Mouse (Mus musculus): ENCODE measurements around the gene Prg2. TPM values are rescaled to one million over a fixed set of nuclear protein-coding genes. Genes with fewer than 3 reads are reported as not detected.

Prg2 gene
- polyA plus RNA-seq, 1 experiment: not detected

DNA sequence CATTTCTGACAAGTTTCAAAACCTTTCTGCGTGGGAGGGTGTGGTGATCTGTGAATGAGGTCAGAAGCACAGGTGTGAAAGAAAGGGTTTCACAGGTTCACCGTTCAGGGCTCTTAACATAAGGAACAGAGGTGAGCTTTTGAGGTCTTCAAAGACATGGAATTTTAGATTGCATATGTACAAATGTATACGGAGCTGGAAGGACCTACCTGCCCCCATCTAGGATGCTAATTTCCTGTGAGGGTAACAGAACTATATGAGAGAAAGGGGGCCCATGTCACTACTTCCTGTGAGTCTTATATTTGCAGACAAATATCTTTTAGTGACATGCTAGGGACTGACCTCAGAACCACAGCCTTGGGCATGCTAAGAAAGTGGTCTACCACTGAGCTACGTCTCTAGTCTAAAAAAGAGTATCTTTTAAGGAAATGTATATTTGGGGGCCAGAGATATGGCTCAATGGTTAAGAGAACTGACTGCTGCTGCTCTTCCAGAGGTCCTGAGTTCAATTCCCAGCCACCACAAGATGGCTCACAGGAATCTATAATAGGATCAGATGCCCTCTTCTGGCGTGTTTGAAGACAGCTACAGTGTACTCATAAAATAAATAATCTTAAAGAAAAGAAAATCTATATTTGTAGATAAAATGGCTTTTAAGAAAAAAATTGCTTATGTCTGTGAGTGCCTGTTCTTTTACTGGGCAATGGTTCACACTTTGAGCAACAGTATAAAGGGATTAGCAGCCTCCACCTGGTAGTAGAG is 33.7 kb downstream of the Prg2 start:
- H3K4me1 ChIP-seq (ENCODE audit: control insufficient read depth, insufficient read depth, low read length): no peaks in the 10 kb centered on the region
- TF ChIP-seq POLR2A (IDR thresholded peaks at IDR 0.05; ENCODE audit: borderline replicate concordance, low read depth, low read length): no peak
- no peak for TF ChIP-seq CTCF (IDR thresholded peaks at IDR 0.05; ENCODE audit: low read depth, low read length)
- H3K4me3 ChIP-seq (ENCODE audit: insufficient read depth, low read length): no peak overlapping the region
- no peak overlapping the region for H3K27ac ChIP-seq (ENCODE audit: insufficient read depth, low read depth, low read length)

DNA sequence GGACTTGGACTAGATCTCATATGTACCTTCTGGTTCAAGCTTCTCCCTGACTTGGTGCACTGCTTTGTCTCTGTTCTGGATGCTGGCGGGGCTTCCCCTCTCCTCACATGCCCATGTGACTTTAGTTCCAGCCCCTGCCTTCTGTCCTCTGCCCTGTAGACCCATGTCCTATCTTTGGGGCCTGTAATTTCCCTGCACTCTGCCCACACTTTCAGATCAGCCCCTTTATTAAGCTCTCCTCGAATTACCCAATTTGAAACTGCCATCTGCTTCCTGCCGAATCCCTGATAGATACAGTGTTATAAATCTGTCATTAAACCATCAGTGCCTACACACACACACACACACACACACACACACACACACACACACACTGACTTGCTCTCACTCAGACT is 34.3 kb downstream of the Prg2 start:
- no peak overlapping the region for H3K4me3 ChIP-seq (ENCODE audit: insufficient read depth, low read length)
- H3K27ac ChIP-seq (ENCODE audit: insufficient read depth, low read depth, low read length): no peak overlapping the region
- TF ChIP-seq POLR2A (IDR thresholded peaks at IDR 0.05; ENCODE audit: borderline replicate concordance, low read depth, low read length) (no peak), CTCF (IDR thresholded peaks at IDR 0.05; ENCODE audit: low read depth, low read length) (no peak)
- H3K4me1 ChIP-seq (ENCODE audit: control insufficient read depth, insufficient read depth, low read length): no peaks in the 10 kb centered on the region

DNA sequence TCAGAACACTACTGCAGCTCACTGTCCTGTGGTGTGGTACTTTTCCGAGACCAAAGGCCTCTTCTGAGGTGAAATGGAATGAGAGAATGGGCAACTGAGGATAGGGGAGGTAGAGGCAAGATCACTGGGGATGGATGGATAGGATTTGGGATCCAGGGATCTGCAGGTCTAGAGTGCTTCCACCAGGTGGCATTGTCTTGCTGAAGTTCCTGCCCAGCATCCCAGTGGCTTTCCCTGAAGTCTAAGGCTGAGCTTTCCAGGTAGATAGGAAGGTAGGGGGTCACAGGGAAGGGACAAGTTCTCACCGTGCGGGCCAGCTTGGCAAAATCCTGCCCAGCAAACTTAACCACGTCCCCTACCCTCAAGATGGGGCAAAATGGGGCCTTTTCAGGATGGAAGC is 41.8 kb downstream of the Prg2 start:
- no peak overlapping the region for H3K27ac ChIP-seq (ENCODE audit: insufficient read depth, low read depth, low read length)
- H3K4me1 ChIP-seq (ENCODE audit: control insufficient read depth, insufficient read depth, low read length): peaks cover 3% of the 10 kb centered on the region
- TF ChIP-seq POLR2A (IDR thresholded peaks at IDR 0.05; ENCODE audit: borderline replicate concordance, low read depth, low read length) (no peak), CTCF (IDR thresholded peaks at IDR 0.05; ENCODE audit: low read depth, low read length) (0 out of 2 replicates have a peak, but pooled peaks have one; percentile 29)
- no peak overlapping the region for H3K4me3 ChIP-seq (ENCODE audit: insufficient read depth, low read length)

DNA sequence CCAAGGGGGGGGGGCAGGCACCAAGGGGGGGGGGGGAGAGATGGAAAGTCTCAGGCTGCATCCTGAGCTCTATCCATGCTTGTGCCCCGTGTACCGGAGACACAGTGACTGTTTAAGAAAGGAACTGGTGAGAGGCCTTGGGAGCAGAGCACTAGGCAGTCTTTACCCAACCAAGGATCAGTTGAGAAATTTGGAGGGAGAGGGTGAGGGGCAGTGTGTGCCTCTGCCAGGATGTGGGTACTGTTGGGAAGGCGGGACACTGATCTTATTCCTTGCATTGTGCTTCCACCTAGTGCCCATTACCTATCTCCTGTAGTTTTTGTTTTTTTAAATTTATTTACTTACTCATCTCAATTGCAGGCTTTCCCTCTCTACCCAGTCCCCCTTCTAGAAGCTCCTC is 45.9 kb downstream of the Prg2 start:
- TF ChIP-seq CTCF (IDR thresholded peaks at IDR 0.05; ENCODE audit: low read depth, low read length) (no peak), POLR2A (IDR thresholded peaks at IDR 0.05; ENCODE audit: borderline replicate concordance, low read depth, low read length) (no peak)
- Histone ChIP-seq H3K27ac (ENCODE audit: insufficient read depth, low read depth, low read length) (no peak overlapping the region), H3K4me3 (ENCODE audit: insufficient read depth, low read length) (no peak overlapping the region), H3K4me1 (ENCODE audit: control insufficient read depth, insufficient read depth, low read length) (peaks cover 7% of the 10 kb centered on the region)

DNA sequence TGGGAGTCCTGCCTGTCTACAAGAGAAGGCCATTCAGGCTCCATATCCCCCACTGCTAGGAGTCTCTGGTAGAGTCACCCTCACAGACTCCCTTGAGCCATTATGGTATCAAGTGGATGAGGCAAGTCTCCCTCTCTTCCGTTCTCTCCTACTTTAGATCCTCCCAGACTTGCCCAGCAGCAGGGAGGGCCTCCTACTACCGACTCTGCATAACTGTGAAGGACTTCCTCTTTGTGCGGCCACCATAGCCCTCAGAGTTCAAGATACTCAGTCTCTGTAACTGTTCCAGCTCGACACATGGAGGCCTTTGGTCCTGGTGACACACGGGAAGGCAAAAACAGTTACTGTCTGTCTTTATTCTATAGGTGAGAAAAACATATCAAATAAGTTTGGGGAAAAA is 47.0 kb downstream of the Prg2 start:
- Histone ChIP-seq H3K27ac (ENCODE audit: insufficient read depth, low read depth, low read length) (peak overlapping the region; percentile 6; the same call in 1 of the 2 replicates), H3K4me1 (ENCODE audit: control insufficient read depth, insufficient read depth, low read length) (peaks cover 7% of the 10 kb centered on the region), H3K4me3 (ENCODE audit: insufficient read depth, low read length) (no peak overlapping the region)
- no peak for TF ChIP-seq CTCF (IDR thresholded peaks at IDR 0.05; ENCODE audit: low read depth, low read length)
- TF ChIP-seq POLR2A (IDR thresholded peaks at IDR 0.05; ENCODE audit: borderline replicate concordance, low read depth, low read length): no peak

DNA sequence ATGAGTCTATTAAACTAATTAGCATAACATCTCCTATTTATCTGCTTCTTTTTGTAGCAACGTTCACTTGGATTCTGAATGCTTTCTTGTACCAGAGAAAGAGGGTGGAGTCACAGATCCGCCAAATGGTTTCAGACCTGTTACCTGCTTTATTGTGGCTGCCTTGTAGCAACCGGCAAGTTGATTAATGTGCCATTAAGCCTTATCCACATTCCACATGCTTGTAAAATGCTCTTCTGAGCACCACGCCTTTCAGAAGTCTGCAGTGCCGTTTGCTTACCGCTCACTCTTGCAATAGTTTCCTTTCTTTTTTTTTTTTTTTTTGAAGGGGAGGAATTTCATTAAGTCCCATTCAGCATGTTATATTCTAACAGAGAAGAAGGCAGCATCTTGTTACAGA is 49.6 kb downstream of the Prg2 start:
- Histone ChIP-seq H3K27ac (ENCODE audit: insufficient read depth, low read depth, low read length) (no peak overlapping the region), H3K4me3 (ENCODE audit: insufficient read depth, low read length) (no peak overlapping the region), H3K4me1 (ENCODE audit: control insufficient read depth, insufficient read depth, low read length) (peaks cover 7% of the 10 kb centered on the region)
- TF ChIP-seq POLR2A (IDR thresholded peaks at IDR 0.05; ENCODE audit: borderline replicate concordance, low read depth, low read length) (no peak), CTCF (IDR thresholded peaks at IDR 0.05; ENCODE audit: low read depth, low read length) (no peak)

DNA sequence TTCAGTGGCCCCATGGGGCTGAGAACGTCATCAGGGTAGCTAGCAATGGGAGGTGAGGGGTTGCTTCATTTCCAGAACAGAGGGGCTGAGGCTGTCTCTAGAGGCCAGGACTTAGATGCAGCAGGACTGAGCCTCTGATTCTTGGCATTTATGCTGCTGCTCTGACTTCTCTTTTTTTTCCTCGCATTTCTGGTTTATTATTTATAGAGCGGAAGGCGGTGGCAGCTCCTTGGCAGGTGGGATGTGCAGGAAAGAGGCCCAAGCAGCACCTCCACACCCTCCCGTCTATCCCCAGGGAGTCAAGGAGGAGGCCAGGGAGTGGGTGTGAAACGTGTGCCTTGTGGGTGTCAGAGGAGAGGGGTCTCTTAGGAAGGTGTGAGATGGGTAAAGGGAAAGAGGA is 50.7 kb downstream of the Prg2 start:
- no peak overlapping the region for H3K27ac ChIP-seq (ENCODE audit: insufficient read depth, low read depth, low read length)
- H3K4me1 ChIP-seq (ENCODE audit: control insufficient read depth, insufficient read depth, low read length): peaks cover 7% of the 10 kb centered on the region
- H3K4me3 ChIP-seq (ENCODE audit: insufficient read depth, low read length): no peak overlapping the region
- TF ChIP-seq POLR2A (IDR thresholded peaks at IDR 0.05; ENCODE audit: borderline replicate concordance, low read depth, low read length) (no peak), CTCF (IDR thresholded peaks at IDR 0.05; ENCODE audit: low read depth, low read length) (no peak)

DNA sequence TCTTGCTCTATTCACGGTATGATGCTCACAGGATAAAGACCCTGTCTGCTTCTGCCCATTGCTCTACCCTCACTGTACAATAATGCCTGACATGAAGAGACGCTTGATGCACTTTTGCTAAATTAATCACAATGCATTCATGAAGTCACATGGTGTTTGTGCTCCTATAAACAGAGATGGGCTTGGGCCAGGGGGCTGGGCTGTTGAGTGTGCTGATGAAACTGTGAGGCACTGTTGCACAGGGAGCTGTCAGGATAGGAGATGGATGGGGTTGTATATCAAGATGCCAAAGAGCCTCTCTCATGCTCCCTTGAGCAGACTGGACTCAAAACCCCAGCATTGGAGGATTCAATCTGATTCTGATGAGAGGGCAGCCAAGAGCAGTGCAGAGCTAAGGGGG is 52.9 kb downstream of the Prg2 start:
- H3K27ac ChIP-seq (ENCODE audit: insufficient read depth, low read depth, low read length): no peak overlapping the region
- peaks cover 5% of the 10 kb centered on the region for H3K4me1 ChIP-seq (ENCODE audit: control insufficient read depth, insufficient read depth, low read length)
- no peak for TF ChIP-seq POLR2A (IDR thresholded peaks at IDR 0.05; ENCODE audit: borderline replicate concordance, low read depth, low read length)
- no peak for TF ChIP-seq CTCF (IDR thresholded peaks at IDR 0.05; ENCODE audit: low read depth, low read length)
- H3K4me3 ChIP-seq (ENCODE audit: insufficient read depth, low read length): no peak overlapping the region

Other genes with a start within 250 kb of the Prg2 start
- 0.70 and 0.92 TPM in 2 replicates for gene Ypel4, start 246.4 kb upstream of the Prg2 start, polyA plus RNA-seq (2012; ENCODE audit: insufficient read depth, insufficient read length, missing spikeins)
- not detected in 2 replicates for gene Gm19426, start 236.8 kb upstream of the Prg2 start, polyA plus RNA-seq (2012; ENCODE audit: insufficient read depth, insufficient read length, missing spikeins)
- gene Serping1, start 205.0 kb upstream of the Prg2 start, polyA plus RNA-seq (2012; ENCODE audit: insufficient read depth, insufficient read length, missing spikeins): 0.83 TPM in 1 of 2 replicates, not detected in the other
- gene Ube2l6, start 181.6 kb upstream of the Prg2 start, polyA plus RNA-seq (2012; ENCODE audit: insufficient read depth, insufficient read length, missing spikeins): 107 and 110 TPM in 2 replicates
- not detected in 2 replicates for gene Smtnl1, start 157.8 kb upstream of the Prg2 start, polyA plus RNA-seq (2012; ENCODE audit: insufficient read depth, insufficient read length, missing spikeins)
- gene Timm10, start 153.5 kb upstream of the Prg2 start, polyA plus RNA-seq (2012; ENCODE audit: insufficient read depth, insufficient read length, missing spikeins): 20.7 TPM in 2 replicates
- not detected in 2 replicates for gene Slc43a1, start 141.6 kb upstream of the Prg2 start, polyA plus RNA-seq (2012; ENCODE audit: insufficient read depth, insufficient read length, missing spikeins)
- gene Rtn4rl2, start 93.8 kb upstream of the Prg2 start, polyA plus RNA-seq (2012; ENCODE audit: insufficient read depth, insufficient read length, missing spikeins): not detected in 2 replicates
- 14.9 and 15.3 TPM in 2 replicates for gene Slc43a3, start 43.9 kb upstream of the Prg2 start, polyA plus RNA-seq (2012; ENCODE audit: insufficient read depth, insufficient read length, missing spikeins)
- gene Prg3, start 7.8 kb downstream of the Prg2 start, polyA plus RNA-seq (2012; ENCODE audit: insufficient read depth, insufficient read length, missing spikeins): not detected in 2 replicates
- gene Ssrp1, start 56.8 kb downstream of the Prg2 start, polyA plus RNA-seq (2012; ENCODE audit: insufficient read depth, insufficient read length, missing spikeins): 96.1 and 96.7 TPM in 2 replicates
- gene P2rx3, start 57.0 kb downstream of the Prg2 start, polyA plus RNA-seq (2012; ENCODE audit: insufficient read depth, insufficient read length, missing spikeins): 0.42 TPM in 1 of 2 replicates, not detected in the other
- 7.5 and 10.9 TPM in 2 replicates for gene Tnks1bp1, start 67.6 kb downstream of the Prg2 start, polyA plus RNA-seq (2012; ENCODE audit: insufficient read depth, insufficient read length, missing spikeins)
- gene Aplnr, start 155.8 kb downstream of the Prg2 start, polyA plus RNA-seq (2012; ENCODE audit: insufficient read depth, insufficient read length, missing spikeins): not detected in 2 replicates
- not detected in 2 replicates for gene Lrrc55, start 216.7 kb downstream of the Prg2 start, polyA plus RNA-seq (2012; ENCODE audit: insufficient read depth, insufficient read length, missing spikeins)

Data from bone marrow macrophage, adult 2 months (primary cell).